Mouse (Mus musculus) cortical plate, adult 2 months (tissue): ENCODE measurements around the gene Srebf2.

Experiments
- CTCF ChIP-seq: fragments of 200-500 bp; IDR thresholded peaks from 2 replicates; pipeline ENCODE4 v1.5.1; 2011; ENCODE audit warnings: mild to moderate bottlenecking, control low read depth, low read length; ENCODE audit not compliant: insufficient read depth; ENCODE audit errors: extremely low read depth
- POLR2A ChIP-seq: fragments of 200-500 bp; IDR thresholded peaks from 2 replicates; pipeline ENCODE4 v1.6.1; 2011; ENCODE audit warnings: mild to moderate bottlenecking, low read length, control low read depth; ENCODE audit not compliant: insufficient read depth; ENCODE audit errors: extremely low read depth

- TF ChIP-seq CTCF (no peak), POLR2A (no peak)
Observed at GRCm38 (mm10) chr15:82145851-82146769, 871 bp upstream of the Srebf2 start.
